Mouse (Mus musculus) E14TG2a.4 (cell line): ENCODE data around the gene Magi2.

ENCODE experiments used
- H3K27me3 ChIP-seq: 2 replicates; pipeline ENCODE4 v1.6.1; 2014; ENCODE audit warnings: low read length, control low read depth; ENCODE audit not compliant: insufficient read depth
- H3K36me3 ChIP-seq: 2 replicates; pipeline ENCODE4 v1.6.1; 2014; ENCODE audit warnings: low read length, control low read depth; ENCODE audit not compliant: insufficient read depth
- H3K4me1 ChIP-seq: replicated peaks from 2 replicates; pipeline ENCODE4 v1.6.1; 2014; ENCODE audit warnings: low read depth, low read length, control low read depth
- H3K4me3 ChIP-seq: replicated peaks from 2 replicates; pipeline ENCODE4 v1.5.1; 2014; ENCODE audit warnings: mild to moderate bottlenecking, low read length
- H3K9me3 ChIP-seq: 2 replicates; pipeline ENCODE4 v1.6.1; 2014; ENCODE audit warnings: low read length, control low read depth
- CTCF ChIP-seq: conservative IDR thresholded peaks from 2 replicates; pipeline ENCODE4 v1.5.1; 2014; ENCODE audit warnings: low read length
- NANOG ChIP-seq: IDR thresholded peaks from 2 replicates; pipeline ENCODE4 v1.6.1; 2014; ENCODE audit warnings: borderline replicate concordance, low read length, mixed read lengths
- POU5F1 ChIP-seq: IDR thresholded peaks from 2 replicates; pipeline ENCODE4 v1.6.1; 2014; ENCODE audit warnings: low read length, borderline replicate concordance

Gene Magi2

GRCm38 (mm10) chr5:20334549-20334948, 1107.7 kb downstream of the Magi2 start:
- no peak for TF ChIP-seq POU5F1
- no peak for TF ChIP-seq NANOG
- H3K9me3 ChIP-seq: no peaks in the 10 kb centered on the region
- H3K4me3 ChIP-seq: no peak overlapping the region
- H3K27me3 ChIP-seq: no peaks in the 10 kb centered on the region
- H3K4me1 ChIP-seq: no peaks in the 10 kb centered on the region
- H3K36me3 ChIP-seq: no peaks in the 10 kb centered on the region

GRCm38 (mm10) chr5:20352941-20353340, 1126.1 kb downstream of the Magi2 start:
- TF ChIP-seq NANOG (no peak), POU5F1 (no peak)
- Histone ChIP-seq H3K9me3 (no peaks in the 10 kb centered on the region), H3K4me3 (no peak overlapping the region), H3K27me3 (no peaks in the 10 kb centered on the region), H3K4me1 (no peaks in the 10 kb centered on the region), H3K36me3 (no peaks in the 10 kb centered on the region)

GRCm38 (mm10) chr5:20358437-20358836, 1131.6 kb downstream of the Magi2 start:
- Histone ChIP-seq H3K4me3 (no peak overlapping the region), H3K36me3 (no peaks in the 10 kb centered on the region)
- no peak for TF ChIP-seq NANOG
- no peak for TF ChIP-seq POU5F1
- no peak for TF ChIP-seq CTCF

GRCm38 (mm10) chr5:20359021-20359420, 1132.2 kb downstream of the Magi2 start:
- Histone ChIP-seq H3K27me3 (no peaks in the 10 kb centered on the region), H3K4me1 (no peaks in the 10 kb centered on the region), H3K36me3 (no peaks in the 10 kb centered on the region), H3K9me3 (no peaks in the 10 kb centered on the region), H3K4me3 (no peak overlapping the region)
- TF ChIP-seq CTCF: no peak
- no peak for TF ChIP-seq POU5F1
- no peak for TF ChIP-seq NANOG

More at GRCm38 (mm10) chr5:20358437-20358836, 1131.6 kb downstream of the Magi2 start:
- H3K27me3 ChIP-seq: no peaks in the 10 kb centered on the region
- no peaks in the 10 kb centered on the region for H3K9me3 ChIP-seq
- H3K4me1 ChIP-seq: no peaks in the 10 kb centered on the region

- Histone ChIP-seq H3K27me3 (no peaks in the 10 kb centered on the region), H3K4me3 (no peak overlapping the region), H3K36me3 (no peaks in the 10 kb centered on the region), H3K9me3 (no peaks in the 10 kb centered on the region), H3K4me1 (no peaks in the 10 kb centered on the region)
- TF ChIP-seq NANOG: no peak
- TF ChIP-seq CTCF: no peak
- TF ChIP-seq POU5F1: no peak
Observed at GRCm38 (mm10) chr5:20362154-20362553, 1135.3 kb downstream of the Magi2 start.

- H3K4me3 ChIP-seq: no peak overlapping the region
- H3K9me3 ChIP-seq: no peaks in the 10 kb centered on the region
- no peak for TF ChIP-seq NANOG
- no peaks in the 10 kb centered on the region for H3K36me3 ChIP-seq
- H3K27me3 ChIP-seq: no peaks in the 10 kb centered on the region
- H3K4me1 ChIP-seq: no peaks in the 10 kb centered on the region
Observed at GRCm38 (mm10) chr5:20363216-20363615, 1136.4 kb downstream of the Magi2 start.

- no peaks in the 10 kb centered on the region for H3K4me1 ChIP-seq
- TF ChIP-seq POU5F1 (no peak), CTCF (no peak), NANOG (no peak)
- no peaks in the 10 kb centered on the region for H3K27me3 ChIP-seq
- no peak overlapping the region for H3K4me3 ChIP-seq
- no peaks in the 10 kb centered on the region for H3K36me3 ChIP-seq
- no peaks in the 10 kb centered on the region for H3K9me3 ChIP-seq
Observed at GRCm38 (mm10) chr5:20373586-20373985, 1146.8 kb downstream of the Magi2 start.

GRCm38 (mm10) chr5:20378071-20378800, 1151.4 kb downstream of the Magi2 start:
- Histone ChIP-seq H3K4me1 (no peaks in the 10 kb centered on the region), H3K9me3 (no peaks in the 10 kb centered on the region), H3K4me3 (no peak overlapping the region), H3K36me3 (no peaks in the 10 kb centered on the region), H3K27me3 (no peaks in the 10 kb centered on the region)
- TF ChIP-seq NANOG (no peak), CTCF (no peak), POU5F1 (no peak)

GRCm38 (mm10) chr5:20404533-20404932, 1177.7 kb downstream of the Magi2 start:
- no peaks in the 10 kb centered on the region for H3K27me3 ChIP-seq
- peaks cover 15% of the 10 kb centered on the region for H3K4me1 ChIP-seq
- H3K36me3 ChIP-seq: no peaks in the 10 kb centered on the region
- H3K4me3 ChIP-seq: no peak overlapping the region
- peaks cover 12% of the 10 kb centered on the region; the same call in 1 of the 2 replicates for H3K9me3 ChIP-seq
- TF ChIP-seq CTCF (no peak), NANOG (no peak), POU5F1 (no peak)
